Mouse (Mus musculus) adrenal gland, adult 8-10 months (tissue): ENCODE data around the gene P2rx7. TPM values are rescaled to one million over a fixed set of nuclear protein-coding genes. Genes with fewer than 3 reads are reported as not detected.

Experiments
- DNase-seq: peaks from one replicate; pipeline ENCODE4 v3.0.0; 2022
- microRNA-seq, 2 experiments: library from miRNA; unstranded; fragments of <30 nt; microRNA quantifications; one replicate each; pipeline ENCODE4 v1.2.0; 2022
- total RNA-seq, 4 experiments: library from RNA; stranded (reverse); gene quantifications; 2 replicates each; pipeline ENCODE4 v1.2.4; 2022

Gene P2rx7
- total RNA-seq, 4 experiments from 2014 or later: 3.3 to 7.1 (median 4.9) TPM

GRCm38 (mm10) chr5:122731991-122732673, 88.4 kb downstream of the P2rx7 start:
- peak; percentile 18 for DNase-seq

DNA sequence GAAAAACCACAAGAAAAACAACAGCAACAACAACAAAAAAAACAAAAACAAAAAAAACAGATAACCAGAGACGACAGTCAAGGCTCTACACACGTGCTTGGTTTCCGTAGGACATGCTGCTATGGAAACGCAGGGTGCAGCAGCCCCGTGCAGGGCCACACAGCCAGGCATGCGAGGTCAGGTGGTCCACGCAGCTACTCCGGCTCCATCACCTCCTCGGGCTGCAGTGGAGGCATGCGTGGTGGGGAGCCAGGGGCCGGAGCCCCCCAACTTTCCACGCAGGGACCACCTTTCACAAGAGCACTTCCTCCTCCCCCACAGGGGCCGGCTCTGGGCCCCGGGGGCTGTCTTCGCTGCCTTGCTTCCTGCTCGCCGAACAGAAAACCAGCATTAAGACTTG, 90.2 kb downstream of the P2rx7 start:
- DNase-seq: no peak

DNA sequence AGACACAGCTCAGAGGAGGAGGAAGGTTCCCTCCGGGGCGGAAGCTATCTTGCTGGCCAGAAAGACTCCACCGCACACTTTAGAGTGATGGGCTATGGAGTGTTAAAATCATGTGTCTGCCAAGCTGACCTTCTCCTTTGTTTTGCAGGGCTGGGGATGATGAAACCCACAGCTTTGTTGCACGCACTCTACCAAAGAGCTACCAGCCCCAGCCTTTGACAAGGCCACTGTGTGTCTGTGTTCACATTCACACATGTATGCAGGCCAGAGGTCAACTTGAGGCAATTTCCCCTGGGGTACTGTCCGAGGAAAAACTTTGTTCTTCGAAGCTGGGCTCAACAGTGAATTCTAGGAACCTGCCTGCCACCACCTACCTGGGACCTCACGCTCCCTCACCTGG, 92.1 kb downstream of the P2rx7 start:
- DNase-seq: no peak

- no peak for DNase-seq
These were observed 93.0 kb downstream of the P2rx7 start for GRCm38 (mm10) chr5:122736761-122737160.

Small RNAs within 50 kb of the gene (microRNA-seq; reads per million reads assigned to microRNA genes)
- 1.0 to 1.1 reads per million in 2 experiments for gene Mir8115

Other genes with a start within 250 kb of the P2rx7 start
- 10 to 100 TPM; 49.1 to 59.5 (median 55.4) TPM for gene Anapc7, start 222.2 kb upstream of the P2rx7 start, total RNA-seq
- gene Atp2a2, start 141.7 kb upstream of the P2rx7 start, total RNA-seq: 100 to 1,000 TPM; 187 to 206 (median 196) TPM
- gene Ift81, start 29.4 kb upstream of the P2rx7 start, total RNA-seq: 10 to 100 TPM; 13.9 to 30.8 (median 21.5) TPM
- gene P2rx4, start 63.6 kb downstream of the P2rx7 start, total RNA-seq: 10 to 100 TPM; 38.2 to 57.9 (median 46.5) TPM
- 10 to 100 TPM; 32.8 to 36.2 (median 34.9) TPM for gene Camkk2, start 135.5 kb downstream of the P2rx7 start, total RNA-seq
- gene Anapc5, start 177.4 kb downstream of the P2rx7 start, total RNA-seq: 100 to 1,000 TPM; 157 to 222 (median 203) TPM
- 10 to 100 TPM; 18.5 to 34.4 (median 27.0) TPM for gene Rnf34, start 206.1 kb downstream of the P2rx7 start, total RNA-seq